Mouse (Mus musculus): ENCODE data around the gene Ranbp17.

DNA sequence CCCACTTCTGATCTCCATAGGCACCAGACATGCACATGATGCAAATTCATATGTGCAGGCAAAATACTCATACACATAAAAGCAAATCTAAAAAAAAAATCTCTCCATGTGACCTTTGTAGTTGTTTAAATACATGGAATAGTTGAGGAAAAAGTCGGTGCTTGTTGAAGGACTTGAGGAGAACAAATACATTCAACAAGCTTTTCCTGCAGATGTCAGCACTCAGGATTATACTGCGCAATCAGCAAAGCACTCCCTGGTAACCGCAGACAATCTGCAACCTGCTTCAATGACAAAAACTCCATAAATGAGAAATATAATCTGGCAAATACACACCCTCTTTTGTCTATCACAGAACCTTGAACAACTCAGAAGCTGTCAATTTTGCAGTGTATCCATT is 59.5 kb downstream of the Ranbp17 start:
- TF ChIP-seq CTCF (IDR thresholded peaks at IDR 0.05; ENCODE audit: low read depth): no peak
- no peak for TF ChIP-seq EP300 (IDR thresholded peaks at IDR 0.05; ENCODE audit: low read depth)
